Comparison of ENCODE assay signal across 8 mouse cellular contexts in the genomic region with DNA sequence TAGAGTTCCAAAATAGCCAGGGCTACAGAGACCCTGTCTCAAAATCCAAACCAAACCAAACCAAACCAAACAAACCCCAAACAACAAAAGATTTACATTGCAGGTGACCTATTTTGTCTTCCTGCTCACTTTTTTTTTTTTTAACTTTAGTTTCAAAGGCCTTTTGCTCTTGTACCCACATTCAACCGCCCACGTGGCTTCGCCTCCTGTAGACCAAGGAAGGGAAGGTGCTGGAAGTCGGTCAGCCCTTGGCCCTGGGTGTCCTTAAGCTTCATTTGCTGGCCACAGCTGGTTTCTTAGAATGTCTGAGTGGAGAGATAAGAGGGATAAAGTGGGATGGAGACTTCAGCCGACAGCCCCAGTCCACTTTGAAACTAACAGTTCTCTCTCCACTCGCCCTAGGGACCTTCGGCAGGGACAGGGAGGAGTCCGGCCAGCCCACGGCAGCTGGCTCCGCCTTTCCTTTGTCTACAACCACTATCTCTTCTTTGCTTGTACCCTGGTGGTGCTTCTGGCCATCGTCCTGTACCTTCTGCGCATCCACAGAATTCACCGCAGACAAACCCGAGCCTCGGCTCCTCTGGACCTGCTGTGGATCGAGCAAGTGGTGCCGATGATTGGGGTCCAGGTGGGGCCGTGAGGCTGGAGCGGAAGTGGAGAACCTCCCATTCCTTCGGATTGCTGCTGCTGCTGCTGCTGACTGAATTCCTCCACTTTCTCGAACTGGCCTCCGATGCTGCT. TPM values are rescaled to one million over a fixed set of nuclear protein-coding genes. Genes with fewer than 3 reads are reported as not detected.
A peak's percentile ranks its signal among the peaks of the same experiment; 100 is the strongest.
DNase-seq lines count a peak whose midpoint lies in the region; ATAC-seq and TF ChIP-seq lines count a peak whose summit lies in the region.

No protein-coding gene starts in this region.

- H3K27me3 ChIP-seq in embryonic facial prominence, embryonic 10.5 days (replicated peaks; ENCODE audit: low read depth, poor library complexity, severe bottlenecking), result no peaks in the 10 kb centered on the region
- H3K27me3 ChIP-seq in hindbrain, embryonic 13.5 days, result no peaks in the 10 kb centered on the region
- H3K27me3 ChIP-seq in neural tube, embryonic 11.5 days (ENCODE audit: control insufficient read depth, insufficient read depth, low read length), result no peaks in the 10 kb centered on the region

- TF ChIP-seq CTCF in left cerebral cortex, adult 2 months (IDR thresholded peaks at IDR 0.05), result no peak

- H3K9ac ChIP-seq in hindbrain, embryonic 13.5 days, result peak overlapping the region; percentile 58
- peak overlapping the region; percentile 35 for H3K9ac ChIP-seq in neural tube, embryonic 11.5 days (ENCODE audit: low read length)

- peak; percentile 91 for DNase-seq in heart, adult 11 months
- no peak for DNase-seq in heart, postnatal 25 days (ENCODE audit: low spot score)
- peak; percentile 57 for DNase-seq in embryonic facial prominence, embryonic 10.5 days (ENCODE audit: low spot score)
- peak; percentile 50 for DNase-seq in neural tube, embryonic 11.5 days (ENCODE audit: low spot score)
- no peak for DNase-seq in left cerebral cortex, adult 2 months (ENCODE audit: extremely low spot score in 1 of 2, low spot score in 2 of 2)
- no peak for DNase-seq in frontal cortex, postnatal 10 days (ENCODE audit: low spot score in 2 of 2)
- DNase-seq in right cerebral cortex, postnatal 14 days, result no peak

- ATAC-seq in hindbrain, embryonic 13.5 days (ENCODE audit: low FRiP score), result no peak
- ATAC-seq in neural tube, embryonic 11.5 days (ENCODE audit: insufficient read depth, low FRiP score, low TSS enrichment), result no peak

- H3K27ac ChIP-seq in embryonic facial prominence, embryonic 10.5 days (replicated peaks), result peak overlapping the region; percentile 88
- H3K27ac ChIP-seq in hindbrain, embryonic 13.5 days, result peak overlapping the region; percentile 61
- no peak overlapping the region; the same call in 1 of the 2 replicates for H3K27ac ChIP-seq in neural tube, embryonic 11.5 days (ENCODE audit: low read depth, low read length)
- H3K27ac ChIP-seq in left cerebral cortex, adult 2 months, result no peak overlapping the region

- H3K36me3 ChIP-seq in embryonic facial prominence, embryonic 10.5 days (replicated peaks), result peaks cover 59% of the 10 kb centered on the region
- H3K36me3 ChIP-seq in hindbrain, embryonic 13.5 days, result peaks cover 64% of the 10 kb centered on the region
- 0 out of 2 replicates have a peak, but pooled peaks cover 3% of the 10 kb centered on the region for H3K36me3 ChIP-seq in neural tube, embryonic 11.5 days (ENCODE audit: control insufficient read depth, insufficient read depth, low read length)

- intact Hi-C loops in heart, postnatal 25 days (cut with DNase I), result no loop called here
- intact Hi-C loops in left cerebral cortex, adult 2 months (cut with DNase I), result no loop called here

- 36% methylated on average over 22 of the region's 22 CpGs for WGBS in embryonic facial prominence, embryonic 10.5 days
- 44% methylated on average over 22 of the region's 22 CpGs for WGBS in hindbrain, embryonic 13.5 days
- WGBS in neural tube, embryonic 11.5 days, result 47% methylated on average over 22 of the region's 22 CpGs

- peak overlapping the region; percentile 56 for H3K4me3 ChIP-seq in embryonic facial prominence, embryonic 10.5 days
- H3K4me3 ChIP-seq in hindbrain, embryonic 13.5 days, result peak overlapping the region; percentile 22
- H3K4me3 ChIP-seq in neural tube, embryonic 11.5 days (ENCODE audit: low read depth, low read length), result peak overlapping the region; percentile 19; the same call in 1 of the 2 replicates
- no peak overlapping the region for H3K4me3 ChIP-seq in left cerebral cortex, adult 2 months

- H3K4me1 ChIP-seq in embryonic facial prominence, embryonic 10.5 days, result peaks cover 20% of the 10 kb centered on the region
- peaks cover 10% of the 10 kb centered on the region; the same call in 1 of the 2 replicates for H3K4me1 ChIP-seq in hindbrain, embryonic 13.5 days (replicated peaks)
- no peaks in the 10 kb centered on the region for H3K4me1 ChIP-seq in neural tube, embryonic 11.5 days (ENCODE audit: control insufficient read depth, insufficient read depth, low read length)

- peak overlapping the region; percentile 46 for H3K4me2 ChIP-seq in hindbrain, embryonic 13.5 days
- peak overlapping the region; percentile 30 for H3K4me2 ChIP-seq in neural tube, embryonic 11.5 days (ENCODE audit: low read depth)

- H3K9me3 ChIP-seq in embryonic facial prominence, embryonic 10.5 days, result no peaks in the 10 kb centered on the region
- H3K9me3 ChIP-seq in hindbrain, embryonic 13.5 days, result no peaks in the 10 kb centered on the region
- H3K9me3 ChIP-seq in neural tube, embryonic 11.5 days (ENCODE audit: control insufficient read depth, low read length), result no peaks in the 10 kb centered on the region

RNA-seq across cellular contexts. Expression of gene Cutc, which starts 23.3 kb away (rescaled TPM):
- 10 to 100 TPM; 11.1 to 11.7 TPM for total RNA-seq in heart, postnatal 25 days (2021)
- 14.4 and 14.8 TPM in 2 replicates for polyA plus RNA-seq in embryonic facial prominence, embryonic 10.5 days (2016; fragmentation: Nextera tagmentation; extraction: Ambion mirVana)
- polyA plus RNA-seq in hindbrain, embryonic 13.5 days (2015; fragmentation: Nextera tagmentation; extraction: Ambion mirVana), result 8.0 and 10.0 TPM in 2 replicates
- polyA plus RNA-seq in neural tube, embryonic 11.5 days (2014; fragmentation: Nextera tagmentation; extraction: Ambion mirVana), result 11.3 and 12.0 TPM in 2 replicates
- total RNA-seq in left cerebral cortex, adult 2 months (2021), result 1 to 10 TPM; 6.1 to 6.9 TPM

RNA-seq across cellular contexts. Expression of gene Cox15, which starts 23.3 kb away (rescaled TPM):
- 10 to 100 TPM; 27.8 to 34.4 TPM for total RNA-seq in heart, postnatal 25 days (2021)
- polyA plus RNA-seq in embryonic facial prominence, embryonic 10.5 days (2016; fragmentation: Nextera tagmentation; extraction: Ambion mirVana), result 10.9 and 16.2 TPM in 2 replicates
- polyA plus RNA-seq in hindbrain, embryonic 13.5 days (2015; fragmentation: Nextera tagmentation; extraction: Ambion mirVana), result 12.0 and 13.1 TPM in 2 replicates
- polyA plus RNA-seq in neural tube, embryonic 11.5 days (2014; fragmentation: Nextera tagmentation; extraction: Ambion mirVana), result 8.2 and 10.5 TPM in 2 replicates
- total RNA-seq in left cerebral cortex, adult 2 months (2021), result 10 to 100 TPM; 13.9 to 15.5 TPM

RNA-seq across cellular contexts. Expression of gene Entpd7, which starts 40.0 kb away (rescaled TPM):
- total RNA-seq in heart, postnatal 25 days (2021), result 1 to 10 TPM; 2.7 to 3.1 TPM
- polyA plus RNA-seq in embryonic facial prominence, embryonic 10.5 days (2016; fragmentation: Nextera tagmentation; extraction: Ambion mirVana), result 8.9 and 9.8 TPM in 2 replicates
- 10.1 and 10.6 TPM in 2 replicates for polyA plus RNA-seq in hindbrain, embryonic 13.5 days (2015; fragmentation: Nextera tagmentation; extraction: Ambion mirVana)
- 13.5 and 14.3 TPM in 2 replicates for polyA plus RNA-seq in neural tube, embryonic 11.5 days (2014; fragmentation: Nextera tagmentation; extraction: Ambion mirVana)
- 10 to 100 TPM; 21.7 to 22.4 TPM for total RNA-seq in left cerebral cortex, adult 2 months (2021)

RNA-seq across cellular contexts. Expression of gene Abcc2, which starts 52.5 kb away (rescaled TPM):
- not detected for total RNA-seq in heart, postnatal 25 days (2021)
- 0.05 TPM in 1 of 2 replicates, not detected in the other for polyA plus RNA-seq in embryonic facial prominence, embryonic 10.5 days (2016; fragmentation: Nextera tagmentation; extraction: Ambion mirVana)
- polyA plus RNA-seq in hindbrain, embryonic 13.5 days (2015; fragmentation: Nextera tagmentation; extraction: Ambion mirVana), result 0.06 and 0.19 TPM in 2 replicates
- 0.16 TPM in 1 of 2 replicates, not detected in the other for polyA plus RNA-seq in neural tube, embryonic 11.5 days (2014; fragmentation: Nextera tagmentation; extraction: Ambion mirVana)
- total RNA-seq in left cerebral cortex, adult 2 months (2021), result under 1 TPM; 0.23 to 0.25 TPM

RNA-seq across cellular contexts. Expression of gene Slc25a28, which starts 54.8 kb away (rescaled TPM):
- 10 to 100 TPM; 19.3 to 21.6 TPM for total RNA-seq in heart, postnatal 25 days (2021)
- 10.3 and 10.9 TPM in 2 replicates for polyA plus RNA-seq in embryonic facial prominence, embryonic 10.5 days (2016; fragmentation: Nextera tagmentation; extraction: Ambion mirVana)
- 14.0 and 15.1 TPM in 2 replicates for polyA plus RNA-seq in hindbrain, embryonic 13.5 days (2015; fragmentation: Nextera tagmentation; extraction: Ambion mirVana)
- polyA plus RNA-seq in neural tube, embryonic 11.5 days (2014; fragmentation: Nextera tagmentation; extraction: Ambion mirVana), result 10.1 and 11.0 TPM in 2 replicates
- total RNA-seq in left cerebral cortex, adult 2 months (2021), result 10 to 100 TPM; 43.3 to 46.3 TPM

Comparison
In these comparisons a context has a peak if more than half of its experiments do, and no peak if none do; other contexts are left out.
1. DNase-seq: peak in heart, adult 11 months (single experiment), embryonic facial prominence, embryonic 10.5 days (single experiment) and neural tube, embryonic 11.5 days (single experiment); none in heart, postnatal 25 days (single experiment), left cerebral cortex, adult 2 months (0 of 2), frontal cortex, postnatal 10 days (0 of 2) and right cerebral cortex, postnatal 14 days (single experiment).
2. H3K27ac ChIP-seq: peak in embryonic facial prominence, embryonic 10.5 days (single experiment) and hindbrain, embryonic 13.5 days (single experiment); none in neural tube, embryonic 11.5 days (single experiment) and left cerebral cortex, adult 2 months (single experiment).